Mouse (Mus musculus): Measurements from ENCODE around the gene Wnt3.

- no peak for TF ChIP-seq CTCF (IDR thresholded peaks at IDR 0.05; ENCODE audit: low read depth, low read length)
- TF ChIP-seq POLR2A (IDR thresholded peaks at IDR 0.05; ENCODE audit: insufficient read depth, low read length) = no peak
- no peak for TF ChIP-seq EP300 (IDR thresholded peaks at IDR 0.05; ENCODE audit: insufficient read depth, low read depth, low read length)
Measured at GRCm38 (mm10) chr11:103765556-103766011, 8.4 kb upstream of the Wnt3 start.

Measured in ES-Bruce4 (cell line).